ENCODE assay signal across 8 mouse cellular contexts in genomic region chr3:58691997-58692721, GRCm38 (mm10). TPM values are rescaled to one million over a fixed set of nuclear protein-coding genes. Genes with fewer than 3 reads are reported as not detected.
DNase-seq lines count a peak whose midpoint lies in the region; ATAC-seq lines count a peak whose summit lies in the region.

Gene Siah2, minus strand, starts transcription at chr3:58692400.

- peak within 1 kb of the TSS; percentile 64 for H3K4me3 ChIP-seq in intestine, embryonic 14.5 days (ENCODE audit: low read depth, low read length)

- H3K9ac ChIP-seq in intestine, embryonic 14.5 days (ENCODE audit: low read length), result peak within 1 kb of the TSS; percentile 83

- peak; percentile 94 for ATAC-seq in intestine, embryonic 14.5 days (replicated peaks; ENCODE audit: low FRiP score, low TSS enrichment, low read depth)
- ATAC-seq in megakaryocyte progenitor cell, adult 5-6 weeks (replicated peaks; ENCODE audit: poor library complexity), result peak; percentile 78

- 0 out of 2 replicates have a peak, but pooled peaks cover 4% of the 10 kb centered on the region for H3K27me3 ChIP-seq in intestine, embryonic 14.5 days (replicated peaks; ENCODE audit: control insufficient read depth, insufficient read depth, low read length)

- H3K36me3 ChIP-seq in intestine, embryonic 14.5 days (ENCODE audit: control insufficient read depth, insufficient read depth, low read length), result no peaks in the 10 kb centered on the region

- intact Hi-C loops in left cerebral cortex, postnatal 10 days (cut with DNase I), result loop anchor here (5.0 kb wide), 1 partner anchor 95 kb away; no protein-coding TSS in a partner anchor

- peaks cover 14% of the 10 kb centered on the region for H3K4me1 ChIP-seq in intestine, embryonic 14.5 days (replicated peaks; ENCODE audit: control insufficient read depth, insufficient read depth, low read length)

- peak within 1 kb of the TSS; percentile 85 for H3K4me2 ChIP-seq in intestine, embryonic 14.5 days (ENCODE audit: low read length)

- peak within 1 kb of the TSS; percentile 79 for H3K27ac ChIP-seq in intestine, embryonic 14.5 days (ENCODE audit: low read depth)

- no peaks in the 10 kb centered on the region; the same call in 1 of the 2 replicates for H3K9me3 ChIP-seq in intestine, embryonic 14.5 days (ENCODE audit: control insufficient read depth, low read length)

- peak; percentile 96 for DNase-seq in adrenal gland, adult 2 months
- DNase-seq in embryo, embryonic 11 days, result peak; percentile 92
- DNase-seq in gastrocnemius, postnatal 25 days, result peak; percentile 89
- peak; percentile 93 for DNase-seq in intestine, embryonic 14.5 days (ENCODE audit: low spot score)
- peak; percentile 90 to 96 for DNase-seq in left cerebral cortex, postnatal 10 days (ENCODE audit: extremely low spot score in 1 of 2, low spot score in 2 of 2)
- DNase-seq in right cerebral cortex, postnatal 10 days (ENCODE audit: low spot score in 2 of 2), result peak; percentile 96 to 97
- peak; percentile 90 for DNase-seq in urinary bladder, postnatal 14 days (ENCODE audit: low spot score)

- WGBS in intestine, embryonic 14.5 days, result under 1% methylated on average over 77 of the region's 87 CpGs

RNA-seq across cellular contexts. Expression of gene Siah2, which starts in this region (rescaled TPM):
- 10 to 100 TPM; 14.4 to 28.6 TPM for total RNA-seq in adrenal gland, adult 2 months (2021)
- 36.0 and 52.3 TPM in 2 replicates for polyA plus RNA-seq in adrenal gland, adult 2 months (2012; rRNA removed)
- total RNA-seq in gastrocnemius, postnatal 25 days (2021), result 1 to 10 TPM; 9.0 to 9.5 TPM
- polyA plus RNA-seq in intestine, embryonic 14.5 days (2014; fragmentation: Nextera tagmentation; extraction: Ambion mirVana), result 5.8 and 7.5 TPM in 2 replicates
- total RNA-seq in left cerebral cortex, postnatal 10 days (2021), result 10 to 100 TPM; 17.8 to 19.2 TPM
- total RNA-seq in megakaryocyte progenitor cell, adult 5-6 weeks (2015), result 16.0 and 21.2 TPM in 2 replicates
- 7.0 and 10.5 TPM in 2 replicates for total RNA-seq in megakaryocyte progenitor cell, adult 5-6 weeks (2017)

Comparison
In these comparisons a context has a peak if more than half of its experiments do, and no peak if none do; other contexts are left out.
1. Peak in every context shown above with its lines: DNase-seq, ATAC-seq, H3K4me3 ChIP-seq and H3K27ac ChIP-seq.